Mouse (Mus musculus) inflammation-experienced regulatory T-cells, adult 6 months (primary cell): ENCODE measurements around the gene Trpc2. TPM values are rescaled to one million over a fixed set of nuclear protein-coding genes. Genes with fewer than 3 reads are reported as not detected.
"Not testable (repeated sequence)": the region's sequence is repeated elsewhere in the genome, so short reads cannot be mapped to it uniquely, and the experiment has no call there.

ENCODE experiments used
- ATAC-seq: one replicate; pipeline ENCODE4 v1.8.0; 2017
- polyA plus RNA-seq, 3 experiments: library from polyadenylated mRNA; unstranded; fragments of 100-300 nt; shearing (Covaris generic); gene quantifications; one replicate each; pipeline ENCODE4 v1.2.1; 2017

The Trpc2 gene
- under 1 TPM in 1 of 3 experiments, not detected in 2; 0.15 TPM for polyA plus RNA-seq

- ATAC-seq = no peak
These were observed at the start of gene Trpc2 for GRCm38 (mm10) chr7:102082816-102083215. Gene Trpc2 (plus strand): TSS chr7:102083116.

- no peak for ATAC-seq
These were observed 48.0 kb upstream of the Trpc2 start for GRCm38 (mm10) chr7:102034904-102035303.

- ATAC-seq = no peak
These were observed 47.4 kb upstream of the Trpc2 start for GRCm38 (mm10) chr7:102035534-102035933.

GRCm38 (mm10) chr7:102037318-102037717 lies 45.6 kb upstream of the Trpc2 start:
- no peak for ATAC-seq

GRCm38 (mm10) chr7:102042314-102042713 lies 40.6 kb upstream of the Trpc2 start:
- no peak for ATAC-seq

- not testable (repeated sequence) for ATAC-seq
These were observed 34.4 kb upstream of the Trpc2 start for GRCm38 (mm10) chr7:102048524-102048923.

- ATAC-seq = no peak
These were observed 21.6 kb upstream of the Trpc2 start for GRCm38 (mm10) chr7:102061353-102061752.

- no peak for ATAC-seq
These were observed 20.7 kb upstream of the Trpc2 start for GRCm38 (mm10) chr7:102062203-102062602.

- ATAC-seq = no peak
These were observed 19.0 kb upstream of the Trpc2 start for GRCm38 (mm10) chr7:102063891-102064290.

- ATAC-seq = no peak
These were observed 18.3 kb upstream of the Trpc2 start for GRCm38 (mm10) chr7:102064655-102065045.

- peak; percentile 97 for ATAC-seq
These were observed 17.6 kb upstream of the Trpc2 start, which contains the start of the genes Rnf121, Xndc1 and Xntrpc for GRCm38 (mm10) chr7:102065046-102065891. Gene Rnf121 (minus strand): TSS chr7:102065469. Gene Xndc1 (plus strand): TSS chr7:102065511. Gene Xntrpc (plus strand): TSS chr7:102065713.

- ATAC-seq = no peak
These were observed 16.6 kb upstream of the Trpc2 start for GRCm38 (mm10) chr7:102066363-102066762.

GRCm38 (mm10) chr7:102076714-102077296 lies 6.1 kb upstream of the Trpc2 start:
- ATAC-seq = no peak

- ATAC-seq = no peak
These were observed 4.4 kb upstream of the Trpc2 start for GRCm38 (mm10) chr7:102078517-102078916.

- ATAC-seq = no peak
These were observed 2.6 kb upstream of the Trpc2 start for GRCm38 (mm10) chr7:102080311-102080710.

- no peak for ATAC-seq
These were observed 1.1 kb upstream of the Trpc2 start for GRCm38 (mm10) chr7:102081784-102082183.

- no peak for ATAC-seq
These were observed 1.3 kb downstream of the Trpc2 start for GRCm38 (mm10) chr7:102084041-102084696.

GRCm38 (mm10) chr7:102087336-102087735 lies 4.4 kb downstream of the Trpc2 start:
- ATAC-seq = no peak

- peak; percentile 91 for ATAC-seq
These were observed 17.1 kb downstream of the Trpc2 start for GRCm38 (mm10) chr7:102099760-102100661.

- no peak for ATAC-seq
These were observed 18.0 kb downstream of the Trpc2 start for GRCm38 (mm10) chr7:102100868-102101267.

- ATAC-seq = no peak
These were observed 18.6 kb downstream of the Trpc2 start, which contains the start of gene Art1 for GRCm38 (mm10) chr7:102101487-102101886. Gene Art1 (plus strand): TSS chr7:102101743.

GRCm38 (mm10) chr7:102102241-102102640 lies 19.3 kb downstream of the Trpc2 start:
- no peak for ATAC-seq
